Mouse (Mus musculus) ES-Bruce4 (cell line): ENCODE measurements at regions not wholly inside any gene's neighbourhood (a gene's known extent, or its start where the extent isn't known, plus 50 kb on each side); places are given as distances from the start of the nearest gene placed in this dataset.

Experiments
- CTCF ChIP-seq: IDR thresholded peaks from one replicate; pipeline ENCODE4 v1.8.1; 2011; ENCODE audit warnings: low read depth, low read length
- EP300 ChIP-seq: IDR thresholded peaks from 2 replicates; pipeline ENCODE4 v1.6.1; 2011; ENCODE audit warnings: low read depth, low read length; ENCODE audit not compliant: insufficient read depth
- POLR2A ChIP-seq: IDR thresholded peaks from one replicate; pipeline ENCODE4 v1.8.1; 2011; ENCODE audit warnings: low read length; ENCODE audit not compliant: insufficient read depth

- TF ChIP-seq CTCF (no peak), EP300 (no peak), POLR2A (no peak)
Measured at GRCm38 (mm10) chr4:95158632-95159424, 106.8 kb upstream of the Jun start.
